Comparison of ENCODE assay signal across 16 mouse cellular contexts in the genomic region with DNA sequence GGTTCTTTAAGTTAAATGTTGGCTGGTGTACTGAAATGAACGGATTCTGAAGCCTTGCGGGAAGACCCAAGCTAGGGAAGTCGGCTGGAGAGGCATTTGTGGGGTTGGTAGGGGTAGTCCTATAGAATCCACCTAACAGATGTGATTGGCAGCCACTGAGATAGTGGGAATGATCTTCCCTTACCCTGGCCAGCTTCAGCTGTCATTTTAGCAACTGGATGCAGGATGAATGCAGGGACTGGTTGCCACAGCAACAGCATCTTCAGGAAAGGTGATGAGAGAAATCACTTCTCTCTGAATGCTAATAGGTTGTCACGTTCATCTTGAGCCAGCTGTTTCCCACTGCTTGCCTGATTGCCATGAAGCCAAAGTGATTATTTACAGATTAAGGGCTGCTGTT.
DNase-seq lines count a peak whose midpoint lies in the region; ATAC-seq lines count a peak whose summit lies in the region.
"Had no signal": no experiment of that assay in that cellular context is flagged by ENCODE, and none has a peak within 500 bp of the region (broad histone marks: within the 10 kb centered on the region; RNA-seq: fewer than 3 reads in every experiment).

No protein-coding gene starts in this region.

- H3K4me1 ChIP-seq in neural tube, embryonic 12.5 days = peaks cover 16% of the 10 kb centered on the region; the same call in 1 of the 2 replicates
- H3K4me1 ChIP-seq in hindbrain, embryonic 12.5 days = peaks cover 25% of the 10 kb centered on the region
- H3K4me1 ChIP-seq in midbrain, embryonic 12.5 days = peaks cover 28% of the 10 kb centered on the region
- peaks cover 35% of the 10 kb centered on the region for H3K4me1 ChIP-seq in neural tube, embryonic 15.5 days
- H3K4me1 ChIP-seq: embryonic facial prominence, embryonic 13.5 days; limb, embryonic 15.5 days had no signal

- H3K9ac ChIP-seq in neural tube, embryonic 12.5 days = no peak overlapping the region
- H3K9ac ChIP-seq in hindbrain, embryonic 12.5 days = no peak overlapping the region
- H3K9ac ChIP-seq in midbrain, embryonic 12.5 days (replicated peaks) = no peak overlapping the region
- no peak overlapping the region for H3K9ac ChIP-seq in neural tube, embryonic 15.5 days (replicated peaks)
- H3K9ac ChIP-seq: embryonic facial prominence, embryonic 13.5 days; heart, embryonic 15.5 days; limb, embryonic 15.5 days had no signal

- no peaks in the 10 kb centered on the region for H3K36me3 ChIP-seq in neural tube, embryonic 12.5 days
- no peaks in the 10 kb centered on the region for H3K36me3 ChIP-seq in hindbrain, embryonic 12.5 days
- no peaks in the 10 kb centered on the region for H3K36me3 ChIP-seq in midbrain, embryonic 12.5 days
- H3K36me3 ChIP-seq in neural tube, embryonic 15.5 days = no peaks in the 10 kb centered on the region
- H3K36me3 ChIP-seq: embryonic facial prominence, embryonic 13.5 days; heart, embryonic 15.5 days; limb, embryonic 15.5 days had no signal

- no peak for DNase-seq in neural tube, embryonic 10.5 days (ENCODE audit: extremely low spot score, low spot score)
- no peak for DNase-seq in urinary bladder, postnatal 36 days (ENCODE audit: low spot score in 2 of 2)
- DNase-seq in adrenal gland, postnatal 36 days = no peak
- DNase-seq in lung, postnatal 25 days (ENCODE audit: low spot score) = no peak
- DNase-seq: cerebellum, adult 9-10 months; heart, adult 18-20 months; kidney, postnatal 4 days; lung, postnatal 14 days; thymus, postnatal 4 days had no signal

- WGBS in neural tube, embryonic 12.5 days = 74% methylated on average over 4 of the region's 4 CpGs
- 62% methylated on average over 4 of the region's 4 CpGs for WGBS in hindbrain, embryonic 12.5 days
- 74% methylated on average over 4 of the region's 4 CpGs for WGBS in midbrain, embryonic 12.5 days
- 47% methylated on average over 4 of the region's 4 CpGs for WGBS in neural tube, embryonic 15.5 days

- H3K4me3 ChIP-seq in neural tube, embryonic 12.5 days = no peak overlapping the region
- no peak overlapping the region for H3K4me3 ChIP-seq in hindbrain, embryonic 12.5 days
- H3K4me3 ChIP-seq in midbrain, embryonic 12.5 days = no peak overlapping the region
- no peak overlapping the region for H3K4me3 ChIP-seq in neural tube, embryonic 15.5 days (replicated peaks)
- H3K4me3 ChIP-seq: embryonic facial prominence, embryonic 13.5 days; heart, embryonic 15.5 days; limb, embryonic 15.5 days had no signal

- H3K27me3 ChIP-seq in neural tube, embryonic 12.5 days (replicated peaks) = no peaks in the 10 kb centered on the region
- no peaks in the 10 kb centered on the region; the same call in 1 of the 2 replicates for H3K27me3 ChIP-seq in hindbrain, embryonic 12.5 days
- H3K27me3 ChIP-seq in midbrain, embryonic 12.5 days = peaks cover 15% of the 10 kb centered on the region
- no peaks in the 10 kb centered on the region for H3K27me3 ChIP-seq in neural tube, embryonic 15.5 days (replicated peaks)
- H3K27me3 ChIP-seq: embryonic facial prominence, embryonic 13.5 days; heart, embryonic 15.5 days; limb, embryonic 15.5 days had no signal

- H3K4me2 ChIP-seq in neural tube, embryonic 12.5 days (replicated peaks) = no peak overlapping the region
- H3K4me2 ChIP-seq in hindbrain, embryonic 12.5 days (replicated peaks) = no peak overlapping the region
- no peak overlapping the region for H3K4me2 ChIP-seq in midbrain, embryonic 12.5 days (replicated peaks)
- H3K4me2 ChIP-seq in neural tube, embryonic 15.5 days = no peak overlapping the region
- H3K4me2 ChIP-seq: embryonic facial prominence, embryonic 13.5 days; heart, embryonic 15.5 days; limb, embryonic 15.5 days had no signal

- no peaks in the 10 kb centered on the region for H3K9me3 ChIP-seq in neural tube, embryonic 12.5 days
- H3K9me3 ChIP-seq in hindbrain, embryonic 12.5 days (replicated peaks) = no peaks in the 10 kb centered on the region
- H3K9me3 ChIP-seq in midbrain, embryonic 12.5 days = no peaks in the 10 kb centered on the region
- no peaks in the 10 kb centered on the region for H3K9me3 ChIP-seq in neural tube, embryonic 15.5 days (replicated peaks)
- H3K9me3 ChIP-seq: embryonic facial prominence, embryonic 13.5 days; heart, embryonic 15.5 days; limb, embryonic 15.5 days had no signal

- no peak for ATAC-seq in neural tube, embryonic 12.5 days (ENCODE audit: low FRiP score, low read depth)
- peak; percentile 65 for ATAC-seq in hindbrain, embryonic 12.5 days (ENCODE audit: low FRiP score)
- ATAC-seq in midbrain, embryonic 12.5 days (ENCODE audit: low FRiP score, low read depth) = peak; percentile 24; the same call in 1 of the 2 replicates
- ATAC-seq in neural tube, embryonic 15.5 days (ENCODE audit: low FRiP score) = peak; percentile 35; the same call in 1 of the 2 replicates

- H3K27ac ChIP-seq in neural tube, embryonic 12.5 days = 0 out of 2 replicates have a peak overlapping the region, but pooled peaks have one; percentile 5
- peak overlapping the region; percentile 88 for H3K27ac ChIP-seq in hindbrain, embryonic 12.5 days
- H3K27ac ChIP-seq in midbrain, embryonic 12.5 days (replicated peaks) = peak overlapping the region; percentile 82
- H3K27ac ChIP-seq in neural tube, embryonic 15.5 days (replicated peaks) = peak overlapping the region; percentile 65
- H3K27ac ChIP-seq: embryonic facial prominence, embryonic 13.5 days; heart, embryonic 15.5 days; limb, embryonic 15.5 days had no signal

Comparison
In these comparisons a context has a peak if more than half of its experiments do, and no peak if none do; other contexts are left out.
1. H3K27ac ChIP-seq: peak in every context shown above with its lines; median percentile 88 in hindbrain, embryonic 12.5 days; 82 in midbrain, embryonic 12.5 days; 65 in neural tube, embryonic 15.5 days; 5 in neural tube, embryonic 12.5 days.